Mouse (Mus musculus) embryonic facial prominence, embryonic 10.5 days (tissue): ENCODE results near the gene Higd1b. TPM values are rescaled to one million over a fixed set of nuclear protein-coding genes. Genes with fewer than 3 reads are reported as not detected.

ENCODE experiments used
- DNase-seq: peaks from one replicate; pipeline ENCODE4 v3.0.0-alpha.2; 2017; ENCODE audit warnings: low spot score
- H3K27ac ChIP-seq: fragments of 300-500 bp; sonication (generic); replicated peaks from 2 replicates; pipeline ENCODE4 v1.5.1; 2016; ENCODE audit warnings: mild to moderate bottlenecking
- H3K27me3 ChIP-seq: fragments of 300-500 bp; sonication (generic); replicated peaks from 2 replicates; pipeline ENCODE4 v1.6.1; 2016; ENCODE audit warnings: low read depth, mild to moderate bottlenecking; ENCODE audit not compliant: poor library complexity, severe bottlenecking
- H3K36me3 ChIP-seq: fragments of 300-500 bp; sonication (generic); replicated peaks from 2 replicates; pipeline ENCODE4 v1.6.1; 2016; ENCODE audit warnings: mild to moderate bottlenecking, moderate library complexity
- H3K4me1 ChIP-seq: fragments of 300-500 bp; sonication (generic); 2 replicates; pipeline ENCODE4 v1.6.1; 2016
- H3K4me3 ChIP-seq: fragments of 300-500 bp; sonication (generic); 2 replicates; pipeline ENCODE4 v1.5.1; 2016; ENCODE audit warnings: mild to moderate bottlenecking, moderate library complexity
- H3K9me3 ChIP-seq: fragments of 300-500 bp; sonication (generic); 2 replicates; pipeline ENCODE4 v1.6.1; 2016; ENCODE audit warnings: mild to moderate bottlenecking
- WGBS: fragments of 180-500 bp; shearing (Covaris S2); methylation state at CpG from one replicate; pipeline ENCODE4 v1.1.7; 2016; 5-methylcytosine and 5-hydroxymethylcytosine counted together
- polyA plus RNA-seq: library from polyadenylated mRNA; unstranded; fragments of >200 nt; fragmentation: Nextera tagmentation; extraction: Ambion mirVana; gene quantifications from 2 replicates; pipeline ENCODE4 v1.2.1, GENCODE M21; 2016

Higd1b gene
- polyA plus RNA-seq, 1 experiment from 2014 or later = not detected

GRCm38 (mm10) chr11:102853760-102854159, 18.1 kb downstream of the Higd1b start:
- H3K27ac ChIP-seq = no peak overlapping the region
- peaks cover 24% of the 10 kb centered on the region for H3K4me1 ChIP-seq
- H3K36me3 ChIP-seq = peaks cover 100% of the 10 kb centered on the region
- DNase-seq = no peak
- H3K4me3 ChIP-seq = no peak overlapping the region
- no peaks in the 10 kb centered on the region for H3K27me3 ChIP-seq
- no peaks in the 10 kb centered on the region for H3K9me3 ChIP-seq

GRCm38 (mm10) chr11:102855941-102856340, 20.3 kb downstream of the Higd1b start:
- Histone ChIP-seq H3K9me3 (no peaks in the 10 kb centered on the region), H3K4me1 (peaks cover 24% of the 10 kb centered on the region), H3K27me3 (no peaks in the 10 kb centered on the region), H3K36me3 (peaks cover 100% of the 10 kb centered on the region), H3K27ac (peak overlapping the region; percentile 57), H3K4me3 (no peak overlapping the region)
- peak; percentile 64 for DNase-seq
- WGBS = 56% methylated on average over 6 of the region's 6 CpGs

- Histone ChIP-seq H3K27ac (no peak overlapping the region), H3K4me1 (peaks cover 24% of the 10 kb centered on the region), H3K4me3 (no peak overlapping the region), H3K36me3 (peaks cover 100% of the 10 kb centered on the region), H3K9me3 (no peaks in the 10 kb centered on the region), H3K27me3 (no peaks in the 10 kb centered on the region)
- 91% methylated on average over 11 of the region's 11 CpGs for WGBS
- no peak for DNase-seq
Observed at GRCm38 (mm10) chr11:102858951-102859350, 23.3 kb downstream of the Higd1b start.

GRCm38 (mm10) chr11:102859933-102860332, 24.3 kb downstream of the Higd1b start:
- peaks cover 24% of the 10 kb centered on the region for H3K4me1 ChIP-seq
- H3K4me3 ChIP-seq = no peak overlapping the region
- peaks cover 100% of the 10 kb centered on the region for H3K36me3 ChIP-seq
- H3K9me3 ChIP-seq = no peaks in the 10 kb centered on the region
- H3K27me3 ChIP-seq = no peaks in the 10 kb centered on the region
- no peak for DNase-seq
- no peak overlapping the region for H3K27ac ChIP-seq
- WGBS = 94% methylated on average over 8 of the region's 8 CpGs

- no peaks in the 10 kb centered on the region for H3K4me1 ChIP-seq
- DNase-seq = peak; percentile 72
- no peak overlapping the region for H3K27ac ChIP-seq
- H3K4me3 ChIP-seq = no peak overlapping the region
- no peaks in the 10 kb centered on the region for H3K27me3 ChIP-seq
- whole genome bisulfite sequencing = 56% methylated on average over 4 of the region's 4 CpGs
- H3K9me3 ChIP-seq = no peaks in the 10 kb centered on the region
- H3K36me3 ChIP-seq = peaks cover 100% of the 10 kb centered on the region
Observed at GRCm38 (mm10) chr11:102864272-102864671, 28.6 kb downstream of the Higd1b start.

- H3K9me3 ChIP-seq = no peaks in the 10 kb centered on the region
- 90% methylated on average over 7 of the region's 7 CpGs for WGBS
- peaks cover 10% of the 10 kb centered on the region for H3K4me1 ChIP-seq
- no peaks in the 10 kb centered on the region for H3K27me3 ChIP-seq
- peaks cover 73% of the 10 kb centered on the region for H3K36me3 ChIP-seq
- H3K4me3 ChIP-seq = no peak overlapping the region
- no peak for DNase-seq
- no peak overlapping the region for H3K27ac ChIP-seq
Observed at GRCm38 (mm10) chr11:102874801-102875334, 39.2 kb downstream of the Higd1b start.

- Histone ChIP-seq H3K36me3 (peaks cover 35% of the 10 kb centered on the region), H3K9me3 (no peaks in the 10 kb centered on the region), H3K4me1 (peaks cover 19% of the 10 kb centered on the region), H3K27me3 (peaks cover 13% of the 10 kb centered on the region; the same call in 1 of the 2 replicates), H3K27ac (no peak overlapping the region), H3K4me3 (peak overlapping the region; percentile 72)
- no peak for DNase-seq
- 75% methylated on average over 2 of the region's 2 CpGs for WGBS
Observed at GRCm38 (mm10) chr11:102879558-102879957, 43.9 kb downstream of the Higd1b start.

GRCm38 (mm10) chr11:102880585-102881313, 45.1 kb downstream of the Higd1b start, which contains the start of the genes Eftud2 and Ccdc103:
Gene Eftud2 (minus strand): TSS chr11:102880985.
Gene Ccdc103 (plus strand): TSS chr11:102881204.
- WGBS = under 1% methylated on average over 62 of the region's 62 CpGs
- DNase-seq = peak; percentile 92
- peaks cover 13% of the 10 kb centered on the region; the same call in 1 of the 2 replicates for H3K27me3 ChIP-seq
- H3K36me3 ChIP-seq = peaks cover 23% of the 10 kb centered on the region
- H3K27ac ChIP-seq = peak within 1 kb of the TSS; percentile 97
- no peaks in the 10 kb centered on the region for H3K9me3 ChIP-seq
- H3K4me3 ChIP-seq = peak within 1 kb of the TSS; percentile 72
- peaks cover 19% of the 10 kb centered on the region for H3K4me1 ChIP-seq

GRCm38 (mm10) chr11:102881314-102882198, 45.9 kb downstream of the Higd1b start:
- Histone ChIP-seq H3K9me3 (no peaks in the 10 kb centered on the region), H3K36me3 (peaks cover 15% of the 10 kb centered on the region), H3K4me3 (peak overlapping the region; percentile 72), H3K27ac (peak overlapping the region; percentile 97), H3K4me1 (peaks cover 19% of the 10 kb centered on the region), H3K27me3 (peaks cover 19% of the 10 kb centered on the region; the same call in 1 of the 2 replicates)
- no peak for DNase-seq
- 16% methylated on average over 13 of the region's 13 CpGs for WGBS

- WGBS = 65% methylated on average over 10 of the region's 10 CpGs
- Histone ChIP-seq H3K36me3 (no peaks in the 10 kb centered on the region), H3K4me3 (no peak within 1 kb of the TSS), H3K4me1 (peaks cover 18% of the 10 kb centered on the region), H3K27ac (no peak within 1 kb of the TSS), H3K9me3 (no peaks in the 10 kb centered on the region), H3K27me3 (peaks cover 30% of the 10 kb centered on the region)
- DNase-seq = no peak
Observed at GRCm38 (mm10) chr11:102884616-102885219, 49.1 kb downstream of the Higd1b start, which contains the start of gene Fam187a. Gene Fam187a (plus strand): TSS chr11:102885169.

GRCm38 (mm10) chr11:102887433-102887832, 51.8 kb downstream of the Higd1b start:
- H3K27ac ChIP-seq = no peak overlapping the region
- H3K4me1 ChIP-seq = peaks cover 7% of the 10 kb centered on the region
- 88% methylated on average over 5 of the region's 5 CpGs for WGBS
- no peak overlapping the region for H3K4me3 ChIP-seq
- no peak for DNase-seq
- peaks cover 51% of the 10 kb centered on the region for H3K27me3 ChIP-seq
- no peaks in the 10 kb centered on the region for H3K36me3 ChIP-seq
- no peaks in the 10 kb centered on the region for H3K9me3 ChIP-seq
